Mouse (Mus musculus): ENCODE measurements around the gene Snrpa.
"Not testable (repeated sequence)": the region's sequence is repeated elsewhere in the genome, so short reads cannot be mapped to it uniquely, and the experiment has no call there.

The Snrpa gene

DNA sequence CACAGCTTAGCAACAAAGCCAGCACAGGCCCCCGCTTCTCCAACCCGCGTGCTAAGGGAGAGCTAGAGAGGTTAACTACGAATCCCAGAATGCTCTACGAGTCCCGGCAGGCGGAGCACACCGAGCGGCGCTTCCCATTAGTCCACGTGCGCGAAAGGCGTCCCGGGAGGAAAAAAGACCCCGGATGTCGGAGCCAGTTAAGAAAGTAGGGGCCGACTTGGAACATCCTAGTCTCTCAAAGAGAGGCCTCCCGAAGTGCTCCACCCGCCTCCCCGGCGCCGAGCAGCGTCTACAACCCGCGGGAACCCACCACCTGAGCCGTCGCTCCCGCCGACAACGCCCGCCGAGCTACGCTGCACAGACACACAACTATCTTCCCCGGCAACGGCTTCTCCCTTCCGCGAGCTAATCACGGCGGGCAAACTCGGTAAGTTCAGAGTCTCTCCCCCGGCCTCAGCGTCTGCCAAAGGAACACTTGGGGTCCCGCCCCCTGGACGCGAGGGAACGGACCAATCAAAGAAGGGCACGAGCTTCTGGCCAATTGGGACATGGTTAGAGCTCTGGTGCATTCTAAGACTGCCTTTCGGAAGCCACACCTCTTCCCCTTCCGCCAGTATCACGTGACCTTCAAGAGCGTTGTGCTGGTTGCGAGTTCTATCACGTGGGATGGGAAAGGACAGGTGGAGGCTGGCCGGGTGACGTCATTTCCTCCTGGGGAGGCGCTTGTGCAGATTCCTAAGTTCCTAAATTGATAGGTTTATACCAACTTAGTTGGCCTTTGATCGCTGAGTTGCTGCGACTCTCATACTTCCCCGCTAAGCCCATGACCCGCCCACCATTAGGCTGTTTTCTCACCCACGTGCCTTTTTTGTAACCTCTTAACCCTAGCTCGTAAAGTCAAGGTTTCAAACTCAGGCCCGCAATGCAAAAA is at the start of gene Snrpa, which contains the start of gene BC024978:
TSS of gene Snrpa (minus strand) at position 591 of the 931 bp plus-strand sequence.
TSS of gene BC024978 (plus strand) at position 101 of the 931 bp plus-strand sequence.
- DNase-seq (ENCODE audit: low spot score in 2 of 2): peak; percentile 89 to 91

GRCm38 (mm10) chr7:27244088-27244487 is 48.0 kb upstream of the Snrpa start:
- DNase-seq (ENCODE audit: low spot score in 2 of 2): not testable (repeated sequence)

- DNase-seq (ENCODE audit: low spot score in 2 of 2): no peak
These were observed 47.1 kb upstream of the Snrpa start for GRCm38 (mm10) chr7:27243211-27243610.

DNA sequence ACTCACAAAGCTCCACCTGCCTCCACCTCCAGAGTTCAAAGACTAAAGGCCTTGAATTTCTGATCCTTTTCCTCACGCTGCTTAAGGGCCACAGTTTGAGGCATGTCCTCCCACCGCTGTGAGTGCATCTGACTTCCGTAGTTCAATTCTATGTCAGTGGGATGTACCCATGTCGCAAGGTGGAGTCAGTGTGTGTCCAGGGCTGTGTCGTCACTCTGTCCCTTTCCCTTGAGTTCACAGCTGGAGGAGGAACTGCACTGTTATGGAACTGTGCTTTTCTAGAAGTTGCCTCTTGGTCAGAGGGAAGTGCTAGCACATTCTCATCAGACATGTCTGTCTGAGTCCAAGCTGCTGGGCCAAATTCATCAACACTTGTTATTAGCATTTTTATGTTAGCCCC is 42.5 kb upstream of the Snrpa start:
- DNase-seq (ENCODE audit: low spot score in 2 of 2): no peak

DNA sequence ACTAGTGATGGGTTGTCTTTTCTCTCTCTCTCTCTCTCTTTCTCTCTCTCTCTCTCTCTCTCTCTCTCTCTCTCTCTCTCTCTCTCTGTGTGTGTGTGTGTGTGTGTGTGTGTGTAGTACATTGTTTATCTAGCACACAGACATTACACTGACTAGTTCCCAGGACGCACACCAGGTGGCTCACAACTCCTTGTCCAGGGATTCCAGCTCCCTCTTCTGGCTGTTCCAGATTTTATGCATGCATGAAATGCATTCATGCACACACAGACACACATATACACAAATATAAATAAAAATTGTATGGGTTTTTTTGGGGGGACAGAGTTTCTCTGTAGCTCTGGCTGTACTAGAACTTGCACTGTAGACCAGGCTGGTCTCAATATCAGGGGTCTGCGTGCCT is 41.5 kb upstream of the Snrpa start:
- DNase-seq (ENCODE audit: low spot score in 2 of 2): no peak

DNA sequence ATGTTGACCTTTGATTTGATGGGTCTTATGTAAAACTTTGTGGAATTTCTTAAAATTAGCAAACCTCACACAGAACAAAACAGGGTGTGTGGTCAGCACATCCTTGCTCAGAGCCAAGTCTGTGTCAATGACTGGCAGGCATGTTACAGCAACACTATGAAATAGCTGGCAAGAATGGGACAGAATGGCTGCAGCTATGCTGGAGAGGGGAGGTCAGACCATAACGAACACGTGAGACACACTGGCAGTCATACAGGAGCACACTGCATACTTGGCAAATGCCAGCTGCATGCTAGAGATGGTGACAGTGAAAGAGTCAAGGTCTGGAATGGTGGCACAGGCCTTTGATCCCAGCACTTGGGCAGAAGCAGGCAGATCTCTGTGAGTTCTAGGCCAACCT is 39.7 kb upstream of the Snrpa start:
- DNase-seq (ENCODE audit: low spot score in 2 of 2): no peak

- DNase-seq (ENCODE audit: low spot score in 2 of 2): no peak
These were observed 37.2 kb upstream of the Snrpa start for GRCm38 (mm10) chr7:27233300-27233699.

DNA sequence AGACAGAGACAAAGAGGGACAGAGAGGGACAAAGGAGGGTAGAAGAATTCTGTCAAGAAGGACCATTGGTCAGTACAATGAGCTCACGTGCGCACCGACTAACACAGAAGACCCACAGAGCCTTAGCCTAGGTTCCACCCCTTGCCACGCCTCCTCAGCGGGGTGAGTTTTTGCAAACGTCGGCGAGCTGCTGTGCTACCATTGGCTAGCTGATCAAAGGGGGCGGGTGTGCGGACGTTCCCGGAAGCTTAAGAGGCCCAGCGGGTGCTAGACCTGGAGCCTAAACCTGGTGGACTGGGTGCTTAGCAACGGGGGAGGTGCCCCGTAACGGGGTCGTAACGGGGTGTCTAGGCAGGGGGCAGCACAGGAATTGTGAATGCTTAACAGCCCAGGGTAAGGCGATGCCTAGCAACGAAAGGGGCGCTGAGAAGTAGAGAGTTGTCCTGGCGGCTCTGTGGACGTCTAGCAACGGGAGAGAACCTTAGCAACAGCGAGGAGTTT is 36.8 kb upstream of the Snrpa start, which contains the start of gene Coq8b:
TSS of gene Coq8b (plus strand) at position 243 of the 501 bp plus-strand sequence.
- peak; percentile 78 to 88 for DNase-seq (ENCODE audit: low spot score in 2 of 2)

- DNase-seq (ENCODE audit: low spot score in 2 of 2): peak; percentile 60 to 62
These were observed 35.7 kb upstream of the Snrpa start for GRCm38 (mm10) chr7:27231693-27232331.

- no peak for DNase-seq (ENCODE audit: low spot score in 2 of 2)
These were observed 34.7 kb upstream of the Snrpa start for GRCm38 (mm10) chr7:27230781-27231180.

DNA sequence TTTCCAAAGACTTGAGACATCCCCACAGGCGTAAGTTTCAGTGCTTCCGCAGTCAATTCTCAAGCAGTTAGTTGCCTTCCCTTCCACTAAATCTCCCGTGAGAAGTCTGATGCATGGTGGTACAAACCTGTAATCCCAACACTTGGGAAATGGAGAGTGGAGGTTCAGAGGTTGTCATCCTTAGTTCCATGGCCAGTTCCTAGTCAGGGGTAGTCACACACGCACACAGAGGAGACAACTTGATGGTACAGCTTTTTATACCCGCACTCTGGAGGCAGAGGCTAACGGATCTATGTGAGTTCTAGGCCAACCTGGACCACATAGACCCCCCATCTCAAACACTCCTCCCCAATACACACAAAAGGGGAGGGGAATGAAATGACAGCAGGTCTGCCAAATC is 32.8 kb upstream of the Snrpa start:
- DNase-seq (ENCODE audit: low spot score in 2 of 2): no peak

GRCm38 (mm10) chr7:27228281-27228821 is 32.3 kb upstream of the Snrpa start, which contains the start of gene Itpkc:
Gene Itpkc (minus strand): TSS chr7:27228661.
- peak; percentile 77 to 80 for DNase-seq (ENCODE audit: low spot score in 2 of 2)

DNA sequence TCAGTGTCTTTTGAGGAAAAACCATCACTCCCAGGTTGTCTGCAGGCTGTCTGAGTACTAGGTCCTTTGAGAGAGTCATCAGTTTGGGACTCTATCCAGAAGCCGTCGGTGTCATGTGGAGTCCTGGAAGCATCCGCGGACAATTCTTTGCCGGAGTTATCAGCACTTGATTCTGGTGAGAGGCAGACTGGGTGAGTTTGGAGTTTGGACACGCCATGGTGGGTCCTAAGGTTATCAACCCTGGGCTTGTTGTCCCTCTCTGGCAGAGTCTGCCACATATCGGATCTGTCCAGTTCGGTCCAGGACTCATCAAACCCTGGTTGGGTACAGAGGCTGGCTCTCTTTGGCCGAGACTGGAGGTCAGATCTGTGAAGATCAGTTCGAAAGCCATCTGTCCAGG is 31.6 kb upstream of the Snrpa start:
- no peak for DNase-seq (ENCODE audit: low spot score in 2 of 2)

GRCm38 (mm10) chr7:27227276-27227675 is 31.2 kb upstream of the Snrpa start:
- DNase-seq (ENCODE audit: low spot score in 2 of 2): no peak

DNA sequence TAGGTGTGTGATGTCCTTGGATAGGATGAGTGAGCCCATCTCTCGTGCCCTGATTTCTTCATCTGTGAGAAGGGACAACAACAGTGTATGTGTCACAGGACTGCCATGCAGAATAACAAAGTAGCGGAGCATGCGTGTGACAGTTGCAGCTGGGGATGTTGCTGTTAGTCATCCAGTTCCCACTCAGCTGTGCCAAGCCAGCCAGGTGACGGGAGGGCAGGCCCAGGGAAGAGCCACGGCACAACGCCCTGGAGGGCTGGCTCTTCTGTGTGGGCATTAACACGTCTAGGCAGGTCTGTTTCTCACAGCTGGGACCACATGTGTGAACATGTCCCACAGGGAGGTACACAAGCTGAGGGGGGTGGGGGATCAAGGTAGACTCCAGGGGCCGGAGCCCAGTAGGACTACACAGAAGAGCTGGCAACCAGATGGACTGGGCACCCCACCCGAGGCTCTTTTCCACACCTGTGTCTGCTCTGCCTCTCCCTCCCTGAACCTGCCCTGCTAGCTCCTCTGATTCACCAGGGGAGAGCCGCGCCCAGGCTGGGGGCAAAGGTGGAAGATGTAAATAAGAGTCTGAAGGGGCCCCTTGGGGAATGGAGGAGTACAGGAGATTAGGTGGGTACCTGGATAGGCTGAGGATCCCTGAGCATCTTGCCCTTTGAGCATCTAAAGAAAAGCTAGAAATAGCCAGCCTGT is 29.0 kb upstream of the Snrpa start:
- DNase-seq (ENCODE audit: low spot score in 2 of 2): no peak

GRCm38 (mm10) chr7:27222538-27222937 is 26.5 kb upstream of the Snrpa start:
- no peak for DNase-seq (ENCODE audit: low spot score in 2 of 2)

DNA sequence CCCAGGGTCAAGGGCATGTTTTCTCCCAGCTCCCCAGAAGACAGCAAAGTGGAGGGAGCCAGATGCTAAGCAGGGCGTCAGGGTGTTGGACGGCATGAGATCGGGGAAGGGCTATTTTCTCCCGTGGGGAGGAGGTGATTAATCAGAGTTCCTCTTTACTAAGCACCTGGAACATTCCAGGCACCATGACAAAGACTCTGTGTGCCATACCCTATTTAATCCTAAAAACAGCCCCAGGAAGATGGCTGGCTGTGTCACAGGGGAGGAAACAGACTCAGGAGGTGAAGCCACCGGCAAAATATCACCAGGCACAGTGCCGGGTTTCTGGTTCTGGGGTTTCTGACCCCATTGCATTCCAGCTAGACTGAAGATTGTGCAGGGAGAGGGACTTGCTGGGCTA is 25.9 kb upstream of the Snrpa start:
- no peak for DNase-seq (ENCODE audit: low spot score in 2 of 2)

GRCm38 (mm10) chr7:27219937-27220336 is 23.9 kb upstream of the Snrpa start:
- DNase-seq (ENCODE audit: low spot score in 2 of 2): no peak

- no peak for DNase-seq (ENCODE audit: low spot score in 2 of 2)
These were observed 22.5 kb upstream of the Snrpa start for GRCm38 (mm10) chr7:27218586-27218985.

DNA sequence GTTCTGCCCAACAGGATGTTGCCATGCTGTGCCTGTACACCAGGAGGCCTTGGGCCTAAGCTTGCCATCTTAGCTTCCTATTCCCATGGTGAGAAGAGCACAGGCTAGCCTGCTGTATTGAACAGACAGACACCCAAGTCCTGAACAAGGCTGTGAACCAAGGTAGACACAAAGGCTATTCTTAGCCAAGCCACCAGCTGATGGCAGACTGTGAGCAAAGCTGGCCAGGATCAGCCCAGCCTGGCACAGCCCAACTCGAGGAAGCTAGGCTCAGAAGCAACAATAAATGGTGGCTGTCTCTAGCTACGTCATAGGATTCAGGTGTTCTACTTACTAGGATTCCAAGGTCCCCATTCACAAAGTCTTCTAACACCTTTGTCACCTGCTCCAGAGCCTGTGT is 16.6 kb upstream of the Snrpa start:
- DNase-seq (ENCODE audit: low spot score in 2 of 2): no peak

- DNase-seq (ENCODE audit: low spot score in 2 of 2): no peak
These were observed 7.8 kb upstream of the Snrpa start for GRCm38 (mm10) chr7:27203730-27204449.

All from frontal cortex, postnatal 25 days (tissue).